Mouse (Mus musculus) kidney, adult 2 months (tissue): Measurements from ENCODE around the gene Ranbp17.

Source experiments
- CTCF ChIP-seq: fragments of 200-500 bp; conservative IDR thresholded peaks from 2 replicates; pipeline ENCODE4 v1.5.1; 2011; ENCODE audit warnings: low read depth, mild to moderate bottlenecking, control low read depth, low read length, moderate library complexity, mixed read lengths; ENCODE audit not compliant: insufficient read depth, insufficient read length
- POLR2A ChIP-seq: fragments of 200-500 bp; IDR thresholded peaks from one replicate; pipeline ENCODE4 v1.6.1; 2011; ENCODE audit warnings: low read depth, low read length, control low read depth

DNA sequence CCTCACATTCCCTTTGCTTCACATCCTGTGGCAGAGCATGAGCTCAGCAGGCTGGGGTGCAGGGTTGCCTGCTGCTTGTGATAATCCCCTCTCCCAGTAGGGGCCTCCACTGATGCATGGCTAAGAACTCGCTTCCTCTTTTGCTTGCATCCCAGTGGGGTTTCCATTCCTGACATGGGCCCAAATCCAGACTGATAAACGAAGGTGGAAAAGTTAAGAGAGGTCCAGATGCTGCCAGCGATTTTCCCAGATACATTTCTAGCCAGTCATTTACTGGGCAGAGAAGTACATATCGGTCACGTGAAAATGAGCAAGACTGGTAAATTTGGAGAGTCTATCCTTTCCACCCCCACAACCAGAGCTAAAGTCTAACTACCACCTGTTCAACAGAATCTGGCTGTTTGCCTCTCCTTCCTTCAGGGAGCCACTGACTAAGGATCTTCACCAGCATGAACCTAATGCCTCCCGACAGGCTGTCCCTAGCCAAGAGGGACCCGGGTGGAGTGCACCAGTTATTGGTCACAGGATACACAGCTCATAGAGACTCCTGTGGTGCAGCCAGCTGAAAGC is 176.9 kb downstream of the Ranbp17 start:
- TF ChIP-seq CTCF (peak; percentile 39), POLR2A (no peak)
